Mouse (Mus musculus) stomach, postnatal 0 days (tissue): ENCODE data around the gene Gm1553. TPM values are rescaled to one million over a fixed set of nuclear protein-coding genes. Genes with fewer than 3 reads are reported as not detected.

ENCODE experiments used
- ATAC-seq: fragments of 200-750 bp; cut with Nextera tagmentation; 2 replicates; pipeline ENCODE4 v1.8.0; 2017; ENCODE audit not compliant: low FRiP score, low TSS enrichment
- DNase-seq: peaks from one replicate; pipeline ENCODE4 v3.0.0-alpha.2; 2016; ENCODE audit warnings: low spot score
- H3K27ac ChIP-seq: fragments of 300-500 bp; sonication (generic); replicated peaks from 2 replicates; pipeline ENCODE4 v1.5.1; 2014; ENCODE audit warnings: mild to moderate bottlenecking, control low read depth
- H3K27me3 ChIP-seq: fragments of 300-500 bp; sonication (generic); 2 replicates; pipeline ENCODE4 v1.6.1; 2014; ENCODE audit warnings: low read length; ENCODE audit not compliant: control insufficient read depth, insufficient read depth
- H3K36me3 ChIP-seq: fragments of 300-500 bp; sonication (generic); 2 replicates; pipeline ENCODE4 v1.6.1; 2014; ENCODE audit warnings: low read length, mixed read lengths; ENCODE audit not compliant: control insufficient read depth, insufficient read depth
- H3K4me1 ChIP-seq: fragments of 300-500 bp; sonication (generic); replicated peaks from 2 replicates; pipeline ENCODE4 v1.6.1; 2014; ENCODE audit warnings: antibody characterized with exemption; ENCODE audit not compliant: control insufficient read depth, insufficient read depth
- H3K4me2 ChIP-seq: fragments of 300-500 bp; sonication (generic); replicated peaks from 2 replicates; pipeline ENCODE4 v1.6.1; 2014; ENCODE audit warnings: low read depth, mild to moderate bottlenecking, control low read depth, moderate library complexity
- H3K4me3 ChIP-seq: fragments of 300-500 bp; sonication (generic); 2 replicates; pipeline ENCODE4 v1.5.1; 2014; ENCODE audit warnings: low read depth, low read length, control low read depth
- H3K9ac ChIP-seq: fragments of 300-500 bp; sonication (generic); 2 replicates; pipeline ENCODE4 v1.6.1; 2014; ENCODE audit warnings: mild to moderate bottlenecking, low read length, control low read depth, mixed read lengths
- H3K9me3 ChIP-seq: fragments of 300-500 bp; sonication (generic); 2 replicates; pipeline ENCODE4 v1.6.1; 2016; ENCODE audit warnings: low read length; ENCODE audit not compliant: control insufficient read depth
- CTCF ChIP-seq: IDR thresholded peaks from 2 replicates; pipeline ENCODE4 v1.5.1; 2016; ENCODE audit warnings: antibody characterized with exemption, low read depth, mild to moderate bottlenecking, moderate library complexity
- EP300 ChIP-seq: optimal IDR thresholded peaks from 2 replicates; pipeline ENCODE3; 2016; ENCODE audit warnings: antibody characterized with exemption
- WGBS: fragments of 180-500 bp; shearing (Covaris S2); extraction: QIAGEN DNeasy Blood & Tissue Kit; methylation state at CpG from one replicate; pipeline ENCODE4 v1.1.7; 2014; 5-methylcytosine and 5-hydroxymethylcytosine counted together
- polyA plus RNA-seq: library from polyadenylated mRNA; unstranded; fragments of >200 nt; fragmentation: Nextera tagmentation; extraction: Ambion mirVana; gene quantifications from 2 replicates; pipeline ENCODE4 v1.2.1, GENCODE M21; 2015

Gene Gm1553
- not detected in 2 replicates for polyA plus RNA-seq

DNA sequence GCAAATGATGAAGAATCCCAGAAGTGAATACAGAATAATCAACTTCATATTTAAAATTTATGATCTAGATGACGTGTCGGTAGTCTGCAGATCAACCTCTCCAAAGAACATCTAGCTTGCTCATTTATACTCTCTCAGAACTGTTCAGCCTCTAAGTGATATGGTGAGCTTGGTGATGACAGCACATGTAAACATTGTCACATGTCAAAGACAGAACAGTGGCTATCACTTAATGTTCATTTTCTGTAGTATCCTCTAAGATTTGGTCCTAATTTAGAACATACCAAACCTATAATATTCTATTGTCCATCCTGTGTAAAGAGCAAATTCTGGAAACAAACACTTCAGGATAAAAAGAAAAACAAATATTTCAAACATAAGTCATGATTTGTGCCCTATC lies at the start of gene Gm1553:
Gm1553 (minus strand) TSS at position 101 of the 400 bp plus-strand sequence.
- TF ChIP-seq CTCF (no peak), EP300 (no peak)
- ATAC-seq (no peak), DNase-seq (no peak)
- 84% methylated on average over 2 of the region's 2 CpGs for WGBS
- Histone ChIP-seq H3K4me3 (no peak within 1 kb of the TSS), H3K9ac (no peak within 1 kb of the TSS), H3K4me1 (no peaks in the 10 kb centered on the region), H3K4me2 (no peak within 1 kb of the TSS), H3K27ac (no peak within 1 kb of the TSS), H3K36me3 (no peaks in the 10 kb centered on the region), H3K27me3 (no peaks in the 10 kb centered on the region), H3K9me3 (no peaks in the 10 kb centered on the region)

Other genes with a start within 250 kb of the Gm1553 start
- gene 4932415D10Rik, start 176.0 kb downstream of the Gm1553 start, polyA plus RNA-seq, result not detected in 2 replicates
- 2.2 and 2.8 TPM in 2 replicates for gene Gm4924, start 138.4 kb downstream of the Gm1553 start, polyA plus RNA-seq
- gene 1190007I07Rik, start 130.6 kb upstream of the Gm1553 start, polyA plus RNA-seq, result 37.5 and 38.0 TPM in 2 replicates
- gene Tdg, start 137.2 kb upstream of the Gm1553 start, polyA plus RNA-seq, result 56.9 and 60.2 TPM in 2 replicates
- 3.0 TPM in 2 replicates for gene Glt8d2, start 198.0 kb upstream of the Gm1553 start, polyA plus RNA-seq
- gene Hcfc2, start 203.5 kb upstream of the Gm1553 start, polyA plus RNA-seq, result 18.8 and 19.2 TPM in 2 replicates